In genomic region chr12:22906156-22906555, GRCm38 (mm10) we compare ENCODE assay signal across 8 mouse cellular contexts.
A peak's percentile ranks its signal among the peaks of the same experiment; 100 is the strongest.
DNase-seq lines count a peak whose midpoint lies in the region; ATAC-seq lines count a peak whose summit lies in the region.
"Not testable (repeated sequence)": the region's sequence is repeated elsewhere in the genome, so short reads cannot be mapped to it uniquely, and the experiment has no call there.

No protein-coding gene starts in this region.

- peak overlapping the region; percentile 55 for H3K4me3 ChIP-seq in forebrain, embryonic 13.5 days
- H3K4me3 ChIP-seq in hindbrain, embryonic 10.5 days = peak overlapping the region; percentile 64
- peak overlapping the region; percentile 60 for H3K4me3 ChIP-seq in liver, embryonic 12.5 days

- H3K27ac ChIP-seq in forebrain, embryonic 13.5 days; liver, embryonic 12.5 days: not testable (repeated sequence)
- H3K27ac ChIP-seq in hindbrain, embryonic 10.5 days = peak overlapping the region; percentile 87

- H3K36me3 ChIP-seq in forebrain, embryonic 13.5 days (ENCODE audit: poor library complexity, severe bottlenecking); hindbrain, embryonic 10.5 days; liver, embryonic 12.5 days: not testable (repeated sequence)

- 2% methylated on average over 31 of the region's 53 CpGs for WGBS in forebrain, embryonic 13.5 days
- WGBS in hindbrain, embryonic 10.5 days = under 1% methylated on average over 52 of the region's 53 CpGs
- WGBS in liver, embryonic 12.5 days (ENCODE audit: insufficient replicate concordance) = under 1% methylated on average over 42 of the region's 53 CpGs

- peak; percentile 67; the same call in 1 of the 2 replicates for ATAC-seq in forebrain, embryonic 13.5 days
- 0 out of 2 replicates have a peak, but pooled peaks have one; percentile 55 for ATAC-seq in liver, embryonic 12.5 days

- not testable (repeated sequence) for H3K27me3 ChIP-seq in forebrain, embryonic 13.5 days; hindbrain, embryonic 10.5 days (ENCODE audit: insufficient read depth, poor library complexity, severe bottlenecking); liver, embryonic 12.5 days (replicated peaks)

- H3K9me3 ChIP-seq in forebrain, embryonic 13.5 days (replicated peaks); hindbrain, embryonic 10.5 days; liver, embryonic 12.5 days (replicated peaks): not testable (repeated sequence)

- DNase-seq in adrenal gland, postnatal 25 days = peak; percentile 52
- DNase-seq in hindbrain, embryonic 10.5 days (ENCODE audit: low spot score) = peak; percentile 73
- DNase-seq in kidney, postnatal 14 days = peak; percentile 0
- DNase-seq in naive thymus-derived CD4-positive, alpha-beta T cell, adult 2 months (ENCODE audit: low read depth) = peak; percentile 0
- peak; percentile 11 to 41 for DNase-seq in spleen, postnatal 4 days (ENCODE audit: low spot score in 2 of 2)
- peak; percentile 61 for DNase-seq in yolk sac, embryonic 10.5 days (ENCODE audit: low spot score)

- H3K4me2 ChIP-seq in forebrain, embryonic 13.5 days = peak overlapping the region; percentile 60
- peak overlapping the region; percentile 73 for H3K4me2 ChIP-seq in liver, embryonic 12.5 days

- H3K4me1 ChIP-seq in forebrain, embryonic 13.5 days; hindbrain, embryonic 10.5 days (replicated peaks); liver, embryonic 12.5 days: not testable (repeated sequence)

- H3K9ac ChIP-seq in forebrain, embryonic 13.5 days = peak overlapping the region; percentile 71
- H3K9ac ChIP-seq in liver, embryonic 12.5 days = peak overlapping the region; percentile 41

Comparison
In these comparisons a context has a peak if more than half of its experiments do, and no peak if none do; other contexts are left out.
1. DNase-seq: peak in every context shown above with its lines; median percentile 73 in hindbrain, embryonic 10.5 days; 61 in yolk sac, embryonic 10.5 days; 52 in adrenal gland, postnatal 25 days; 26 in spleen, postnatal 4 days; 0 in kidney, postnatal 14 days; 0 in naive thymus-derived CD4-positive, alpha-beta T cell, adult 2 months.